Comparison of ENCODE assay signal across 27 mouse cellular contexts in the genomic region with DNA sequence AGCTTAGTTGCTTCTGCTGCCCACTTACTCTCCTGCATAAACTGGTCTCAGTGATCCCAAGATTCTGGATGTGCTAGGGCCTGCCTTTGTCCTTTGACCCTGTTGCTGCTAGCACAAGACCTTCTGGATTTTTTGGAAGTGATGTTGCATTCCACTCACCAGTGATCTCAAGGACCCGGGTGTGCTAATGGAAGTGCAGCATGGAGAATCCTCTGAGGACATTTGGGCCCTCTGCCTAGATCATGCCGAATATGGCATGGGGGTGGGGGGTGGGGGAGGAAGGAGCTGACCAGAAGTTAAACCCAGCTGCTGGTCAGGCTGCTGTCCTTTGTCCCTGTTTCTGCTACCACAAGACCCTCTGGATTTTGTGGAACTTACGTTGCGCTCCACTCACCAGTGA. TPM values are rescaled to one million over a fixed set of nuclear protein-coding genes. Genes with fewer than 3 reads are reported as not detected.
"Had no signal": no experiment of that assay in that cellular context is flagged by ENCODE, and none has a peak within 500 bp of the region (broad histone marks: within the 10 kb centered on the region; RNA-seq: fewer than 3 reads in every experiment).

No protein-coding gene starts in this region.

RNA-seq across cellular contexts. Expression of a gene that starts 14.5 kb away (rescaled TPM):
- polyA plus RNA-seq: hindbrain, embryonic 11.5 days; inflammation-experienced regulatory T-cells, adult 6 months; intestine, postnatal 0 days; large intestine, adult 2 months had no signal

RNA-seq across cellular contexts. Expression of a gene that starts 42.8 kb away (rescaled TPM):
- polyA plus RNA-seq: heart, embryonic 10.5 days; heart, embryonic 11.5 days; heart, embryonic 12.5 days; heart, embryonic 13.5 days; heart, embryonic 14.5 days; heart, embryonic 15.5 days; heart, embryonic 16.5 days; heart, postnatal 0 days; hindbrain, embryonic 10.5 days; hindbrain, embryonic 11.5 days; hindbrain, embryonic 12.5 days; hindbrain, embryonic 13.5 days; hindbrain, embryonic 14.5 days; hindbrain, embryonic 15.5 days; hindbrain, embryonic 16.5 days; hindbrain, postnatal 0 days; intestine, embryonic 14.5 days; intestine, embryonic 15.5 days; intestine, embryonic 16.5 days; intestine, postnatal 0 days; kidney, adult 2 months; kidney, embryonic 14.5 days; kidney, embryonic 15.5 days; kidney, embryonic 16.5 days; kidney, postnatal 0 days; large intestine, adult 2 months had no signal
